Mouse (Mus musculus): ENCODE measurements at regions not wholly inside any gene's neighbourhood (a gene's known extent, or its start where the extent isn't known, plus 50 kb on each side); places are given as distances from the start of the nearest gene placed in this dataset.

DNA sequence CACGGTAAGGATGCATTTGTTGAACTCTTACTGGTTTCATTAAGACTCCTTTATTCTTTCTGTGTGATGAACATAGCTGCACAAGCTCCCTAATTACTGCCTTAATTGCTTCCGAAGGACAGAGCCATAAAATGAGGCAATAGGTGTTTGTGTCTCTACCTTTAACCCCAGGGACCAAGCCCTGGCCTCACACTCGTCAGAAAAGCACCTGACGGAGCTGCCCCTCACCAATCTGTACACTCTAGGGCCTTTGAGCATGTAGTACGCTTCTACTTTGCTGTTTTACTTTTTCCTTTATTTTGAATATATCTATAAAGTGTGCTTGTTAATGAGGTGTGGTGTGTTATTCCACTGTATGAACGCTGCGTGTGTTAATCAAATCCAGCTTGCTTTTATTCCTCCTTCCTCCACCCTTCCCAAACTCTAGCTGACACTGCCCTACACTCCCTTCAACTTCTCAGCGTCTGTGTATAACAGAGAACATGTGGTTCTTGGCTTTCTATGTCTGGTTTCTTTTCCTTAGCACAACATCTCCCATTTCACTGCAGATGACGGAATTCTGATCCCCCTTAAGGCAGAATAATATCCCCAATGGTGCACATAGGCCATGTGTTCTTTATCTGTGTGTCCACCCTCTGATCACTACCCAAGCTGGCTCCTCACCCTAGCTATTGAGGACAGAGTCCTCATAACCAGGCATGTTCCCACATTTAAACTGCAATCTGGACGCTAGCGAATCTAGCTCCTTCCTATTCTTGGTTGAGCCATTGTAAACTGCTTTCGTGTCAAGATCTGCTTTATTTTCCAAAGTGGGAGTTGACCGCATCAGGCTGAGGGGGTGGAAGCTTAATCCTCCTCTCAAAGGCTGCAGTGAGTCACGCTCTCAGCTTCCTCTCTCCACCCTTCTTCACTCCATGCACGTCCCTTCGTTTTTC is 52.5 kb upstream of the Nfe2l2 start:
- 51% methylated on average over 16 of the region's 16 CpGs for WGBS
- Histone ChIP-seq H3K4me1 (ENCODE audit: control insufficient read depth, insufficient read depth, low read length) (peaks cover 19% of the 10 kb centered on the region), H3K27ac (ENCODE audit: low read length) (peak overlapping the region; percentile 84), H3K9me3 (ENCODE audit: control insufficient read depth, low read length) (no peaks in the 10 kb centered on the region), H3K27me3 (replicated peaks; ENCODE audit: control insufficient read depth, insufficient read depth, low read length) (no peaks in the 10 kb centered on the region), H3K4me3 (ENCODE audit: low read length) (no peak overlapping the region), H3K36me3 (ENCODE audit: control insufficient read depth, insufficient read depth, low read length) (no peaks in the 10 kb centered on the region), H3K4me2 (ENCODE audit: low read depth, low read length) (peak overlapping the region; percentile 3), H3K9ac (ENCODE audit: low read depth, low read length) (no peak overlapping the region; the same call in 1 of the 2 replicates)
- ATAC-seq = peak; percentile 82

DNA sequence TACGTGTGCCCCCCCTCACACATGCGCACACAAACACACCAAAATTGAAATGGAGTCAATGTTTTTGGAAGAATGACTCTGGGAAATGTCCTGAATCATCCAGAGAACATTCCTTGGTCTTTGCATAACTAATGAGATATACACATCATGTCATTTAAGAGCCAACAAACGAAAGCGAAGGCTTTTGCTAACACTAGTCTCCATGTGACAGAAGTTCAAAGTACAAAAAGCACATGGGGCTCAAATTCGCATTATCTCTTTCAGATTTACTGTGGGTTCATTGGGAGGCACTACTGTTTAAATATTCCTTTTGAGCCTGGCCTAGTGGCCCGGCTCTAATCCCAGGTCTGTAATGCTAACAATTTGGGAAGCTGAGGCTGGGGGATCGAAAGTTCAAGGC is 50.2 kb upstream of the Nfe2l2 start:
- WGBS = 73% methylated on average over 7 of the region's 7 CpGs
- no peaks in the 10 kb centered on the region for H3K36me3 ChIP-seq (ENCODE audit: control insufficient read depth, insufficient read depth, low read length)
- H3K4me3 ChIP-seq (ENCODE audit: low read length) = no peak overlapping the region
- no peak overlapping the region for H3K4me2 ChIP-seq (ENCODE audit: low read depth, low read length)
- peaks cover 19% of the 10 kb centered on the region for H3K4me1 ChIP-seq (ENCODE audit: control insufficient read depth, insufficient read depth, low read length)
- H3K9ac ChIP-seq (ENCODE audit: low read depth, low read length) = no peak overlapping the region
- no peaks in the 10 kb centered on the region for H3K9me3 ChIP-seq (ENCODE audit: control insufficient read depth, low read length)
- H3K27me3 ChIP-seq (replicated peaks; ENCODE audit: control insufficient read depth, insufficient read depth, low read length) = no peaks in the 10 kb centered on the region
- ATAC-seq = no peak
- no peak overlapping the region; the same call in 1 of the 2 replicates for H3K27ac ChIP-seq (ENCODE audit: low read length)

All from intestine, embryonic 16.5 days (tissue).